Mouse (Mus musculus) intestine, embryonic 14.5 days (tissue): ENCODE measurements around the gene Ptprr. TPM values are rescaled to one million over a fixed set of nuclear protein-coding genes. Genes with fewer than 3 reads are reported as not detected.

Experiments used
- ATAC-seq: fragments of 200-750 bp; cut with Nextera tagmentation; replicated peaks from 2 replicates; pipeline ENCODE4 v1.8.0; 2017; ENCODE audit warnings: low read depth, moderate number of reproducible peaks, moderate TSS enrichment, moderate library complexity; ENCODE audit not compliant: low FRiP score, low TSS enrichment
- DNase-seq: peaks from one replicate; pipeline ENCODE4 v3.0.0-alpha.2; 2018; ENCODE audit warnings: low spot score
- H3K27ac ChIP-seq: fragments of 300-500 bp; sonication (generic); 2 replicates; pipeline ENCODE4 v1.5.1; 2014; ENCODE audit warnings: low read depth, mild to moderate bottlenecking, control low read depth
- H3K27me3 ChIP-seq: fragments of 300-500 bp; sonication (generic); replicated peaks from 2 replicates; pipeline ENCODE4 v1.6.1; 2014; ENCODE audit warnings: low read length, control low read depth; ENCODE audit not compliant: control insufficient read depth, insufficient read depth
- H3K36me3 ChIP-seq: fragments of 300-500 bp; sonication (generic); 2 replicates; pipeline ENCODE4 v1.6.1; 2014; ENCODE audit warnings: low read length, control low read depth; ENCODE audit not compliant: control insufficient read depth, insufficient read depth
- H3K4me1 ChIP-seq: fragments of 300-500 bp; sonication (generic); replicated peaks from 2 replicates; pipeline ENCODE4 v1.6.1; 2014; ENCODE audit warnings: low read length, control low read depth, mixed read lengths; ENCODE audit not compliant: control insufficient read depth, insufficient read depth
- H3K4me2 ChIP-seq: fragments of 300-500 bp; sonication (generic); 2 replicates; pipeline ENCODE4 v1.6.1; 2014; ENCODE audit warnings: low read length
- H3K4me3 ChIP-seq: fragments of 300-500 bp; sonication (generic); 2 replicates; pipeline ENCODE4 v1.5.1; 2014; ENCODE audit warnings: low read depth, low read length, control low read depth, mixed read lengths
- H3K9ac ChIP-seq: fragments of 300-500 bp; sonication (generic); 2 replicates; pipeline ENCODE4 v1.6.1; 2014; ENCODE audit warnings: mild to moderate bottlenecking, low read length
- H3K9me3 ChIP-seq: fragments of 300-500 bp; sonication (generic); 2 replicates; pipeline ENCODE4 v1.6.1; 2016; ENCODE audit warnings: low read length, control low read depth; ENCODE audit not compliant: control insufficient read depth
- WGBS: fragments of 180-500 bp; shearing (Covaris S2); extraction: QIAGEN DNeasy Blood & Tissue Kit; methylation state at CpG from one replicate; pipeline ENCODE4 v1.1.7; 2014; 5-methylcytosine and 5-hydroxymethylcytosine counted together
- polyA plus RNA-seq: library from polyadenylated mRNA; unstranded; fragments of >200 nt; fragmentation: Nextera tagmentation; extraction: Ambion mirVana; gene quantifications from 2 replicates; pipeline ENCODE4 v1.2.1, GENCODE M21; 2014

The Ptprr gene
- polyA plus RNA-seq, 1 experiment from 2014 or later = 4.7 TPM

- H3K27me3 ChIP-seq = no peaks in the 10 kb centered on the region
- no peak overlapping the region for H3K4me2 ChIP-seq
- no peak for DNase-seq
- no peaks in the 10 kb centered on the region for H3K9me3 ChIP-seq
- no peak overlapping the region for H3K9ac ChIP-seq
- ATAC-seq = no peak
- H3K4me1 ChIP-seq = no peaks in the 10 kb centered on the region
- H3K36me3 ChIP-seq = no peaks in the 10 kb centered on the region
- H3K27ac ChIP-seq = no peak overlapping the region
- 90% methylated on average over 7 of the region's 7 CpGs for WGBS
- H3K4me3 ChIP-seq = no peak overlapping the region
Measured at GRCm38 (mm10) chr10:116098470-116098869, 80.5 kb downstream of the Ptprr start.

DNA sequence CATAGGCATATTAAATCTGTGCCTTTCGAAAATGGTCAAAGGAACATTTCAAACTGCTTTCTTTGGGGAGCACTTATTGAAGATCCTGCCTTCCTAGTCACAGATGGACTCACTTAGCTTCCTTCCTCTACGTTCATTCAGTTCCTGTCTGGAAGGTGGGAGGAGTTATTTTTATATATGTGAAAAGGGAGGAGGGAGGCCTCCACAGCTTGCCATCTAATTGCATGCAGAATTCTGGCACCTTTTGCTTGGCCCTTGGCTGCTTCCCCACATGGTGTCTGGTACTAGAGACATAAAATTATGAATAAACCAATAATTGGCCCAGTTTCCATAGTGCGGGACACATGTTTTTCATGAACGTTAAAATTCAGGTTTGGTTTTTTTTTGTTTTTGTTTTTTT is 90.2 kb downstream of the Ptprr start:
- Histone ChIP-seq H3K4me2 (no peak overlapping the region), H3K27ac (no peak overlapping the region), H3K9me3 (no peaks in the 10 kb centered on the region), H3K27me3 (no peaks in the 10 kb centered on the region), H3K36me3 (no peaks in the 10 kb centered on the region), H3K4me1 (no peaks in the 10 kb centered on the region), H3K4me3 (no peak overlapping the region), H3K9ac (no peak overlapping the region)
- no peak for DNase-seq
- WGBS = 73% methylated on average over 4 of the region's 4 CpGs
- ATAC-seq = no peak

DNA sequence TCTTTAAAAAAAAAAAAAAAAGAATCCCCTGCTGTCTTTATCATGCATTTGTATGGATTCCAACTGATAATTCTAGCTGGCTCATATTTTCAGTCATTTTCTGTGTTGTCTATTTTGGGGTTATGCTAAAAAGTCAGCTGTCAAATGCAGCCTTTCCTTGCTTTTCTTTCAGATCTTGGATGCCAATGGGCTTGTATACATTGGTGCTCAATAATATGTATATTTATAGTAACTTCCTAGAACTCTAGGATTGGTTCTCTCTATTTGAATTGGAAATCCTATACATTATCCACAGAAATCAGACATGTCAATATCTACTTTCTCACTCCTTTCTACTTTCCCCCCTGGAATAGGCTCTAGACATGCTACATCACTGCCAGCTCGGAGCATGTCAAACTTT is 90.7 kb downstream of the Ptprr start:
- H3K4me2 ChIP-seq = no peak overlapping the region
- no peak for ATAC-seq

GRCm38 (mm10) chr10:116112868-116113267 is 94.9 kb downstream of the Ptprr start:
- Histone ChIP-seq H3K36me3 (no peaks in the 10 kb centered on the region), H3K4me3 (no peak overlapping the region), H3K27me3 (no peaks in the 10 kb centered on the region), H3K27ac (no peak overlapping the region), H3K9me3 (no peaks in the 10 kb centered on the region), H3K9ac (no peak overlapping the region), H3K4me2 (no peak overlapping the region), H3K4me1 (no peaks in the 10 kb centered on the region)
- WGBS = 94% methylated on average over 11 of the region's 11 CpGs
- DNase-seq (no peak), ATAC-seq (no peak)

More for the DNA sequence above, 90.7 kb downstream of the Ptprr start:
- no peak overlapping the region for H3K4me3 ChIP-seq
- no peak overlapping the region for H3K27ac ChIP-seq
- DNase-seq = no peak
- no peaks in the 10 kb centered on the region for H3K4me1 ChIP-seq
- H3K36me3 ChIP-seq = no peaks in the 10 kb centered on the region
- 88% methylated on average over 1 of the region's 1 CpGs for WGBS
- no peaks in the 10 kb centered on the region for H3K9me3 ChIP-seq
- H3K27me3 ChIP-seq = no peaks in the 10 kb centered on the region
- no peak overlapping the region for H3K9ac ChIP-seq

DNA sequence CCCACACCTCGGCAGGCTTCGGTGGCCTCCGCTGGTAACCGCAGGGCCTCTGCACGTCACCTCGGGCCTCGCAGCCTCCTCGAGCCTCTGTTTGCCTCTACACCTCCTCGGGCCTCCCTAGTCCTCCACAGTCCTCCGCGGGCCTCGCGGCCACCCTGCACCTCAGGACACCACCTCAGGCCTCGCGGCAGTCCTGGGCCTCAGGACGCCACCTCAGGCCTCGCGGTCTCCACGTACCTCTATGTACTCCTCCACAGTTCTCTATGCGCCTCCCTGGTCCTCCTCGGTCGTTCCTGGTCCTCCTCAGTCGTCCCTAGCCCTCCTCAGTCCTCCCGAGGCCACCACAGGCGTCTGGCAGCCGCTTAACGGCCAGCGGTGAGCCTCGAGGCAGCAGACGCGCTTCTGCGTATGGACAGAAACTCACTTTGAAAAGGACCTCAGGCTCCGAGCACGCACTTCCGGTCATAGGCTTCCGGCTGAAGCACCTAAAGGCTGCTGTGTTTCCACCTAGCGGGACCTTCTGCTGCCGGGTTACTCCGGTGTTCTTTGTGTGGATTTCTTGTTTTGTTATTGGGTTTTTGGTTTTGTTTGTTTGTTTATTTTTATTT is 96.0 kb downstream of the Ptprr start, which contains the start of gene 4933416C03Rik:
Gene 4933416C03Rik (minus strand): TSS at position 51 of the 608 bp plus-strand sequence.
- H3K9me3 ChIP-seq = no peaks in the 10 kb centered on the region
- WGBS = 95% methylated on average over 39 of the region's 39 CpGs
- no peaks in the 10 kb centered on the region for H3K27me3 ChIP-seq
- no peaks in the 10 kb centered on the region for H3K4me1 ChIP-seq
- H3K36me3 ChIP-seq = no peaks in the 10 kb centered on the region
- ATAC-seq = no peak
- H3K4me2 ChIP-seq = no peak within 1 kb of the TSS
- no peak within 1 kb of the TSS for H3K9ac ChIP-seq
- H3K4me3 ChIP-seq = no peak within 1 kb of the TSS
- H3K27ac ChIP-seq = no peak within 1 kb of the TSS
- no peak for DNase-seq

DNA sequence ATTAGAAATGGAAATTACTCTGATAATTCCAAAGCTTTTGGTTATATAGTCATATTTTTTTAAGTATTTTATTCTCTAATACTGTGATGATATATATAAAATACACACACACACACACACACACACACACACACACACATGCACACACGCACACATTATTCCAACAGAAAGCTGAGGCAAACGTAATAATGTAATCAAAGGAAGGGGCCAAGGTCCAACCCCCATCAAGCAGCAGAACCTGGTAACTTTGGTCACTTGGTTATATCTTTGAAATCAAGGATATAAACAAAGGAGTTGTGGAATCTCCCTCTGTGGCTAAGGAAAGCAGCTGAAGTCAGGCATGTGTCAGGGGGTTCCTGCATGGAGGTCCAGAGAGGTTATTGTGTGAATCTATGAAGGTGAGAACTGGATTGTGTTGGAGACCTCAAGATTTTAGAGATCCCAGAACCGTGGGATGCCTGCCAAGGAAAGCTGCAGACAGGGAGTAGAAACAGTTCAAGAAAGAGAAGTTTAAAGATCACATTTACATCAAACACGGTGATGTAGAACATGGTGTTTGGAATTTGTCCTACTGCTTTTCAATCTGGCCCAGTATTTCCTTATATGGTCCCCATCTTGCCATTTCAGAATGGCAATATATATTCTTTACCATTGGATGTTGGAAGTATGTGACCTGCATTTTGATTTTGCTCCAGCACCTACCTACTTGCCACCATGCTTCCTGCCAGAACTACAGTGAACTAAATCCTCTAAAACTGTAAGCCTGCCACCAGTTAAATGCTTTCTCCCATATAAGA is 98.1 kb downstream of the Ptprr start:
- WGBS = 54% methylated on average over 4 of the region's 4 CpGs
- Histone ChIP-seq H3K9ac (no peak overlapping the region), H3K27ac (no peak overlapping the region), H3K9me3 (no peaks in the 10 kb centered on the region), H3K36me3 (no peaks in the 10 kb centered on the region), H3K27me3 (no peaks in the 10 kb centered on the region), H3K4me3 (no peak overlapping the region), H3K4me2 (no peak overlapping the region), H3K4me1 (no peaks in the 10 kb centered on the region)
- DNase-seq = no peak
- no peak for ATAC-seq

DNA sequence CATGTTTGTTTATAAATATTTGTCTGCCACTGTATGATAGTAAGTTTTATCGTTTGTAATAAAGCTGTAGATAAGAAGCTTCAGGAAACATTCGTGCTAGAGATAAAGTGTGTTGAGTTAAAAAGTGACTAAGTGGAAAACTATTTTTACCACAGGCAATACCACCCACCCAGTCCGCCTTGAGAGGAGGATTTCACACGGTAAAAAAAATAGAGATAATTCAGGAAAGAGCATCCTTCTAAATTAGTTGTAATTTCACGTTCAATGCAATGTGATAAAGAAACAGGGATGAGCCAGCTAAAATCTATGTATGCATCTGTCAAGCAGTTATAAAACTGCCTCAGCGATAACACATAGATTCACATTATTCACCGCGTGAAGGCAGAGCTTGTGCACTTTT is 99.0 kb downstream of the Ptprr start:
- no peaks in the 10 kb centered on the region for H3K27me3 ChIP-seq
- H3K4me2 ChIP-seq = no peak overlapping the region
- H3K9me3 ChIP-seq = no peaks in the 10 kb centered on the region
- WGBS = 52% methylated on average over 8 of the region's 8 CpGs
- no peak overlapping the region for H3K4me3 ChIP-seq
- H3K4me1 ChIP-seq = no peaks in the 10 kb centered on the region
- no peak for ATAC-seq
- no peak overlapping the region for H3K9ac ChIP-seq
- H3K36me3 ChIP-seq = no peaks in the 10 kb centered on the region
- no peak for DNase-seq
- H3K27ac ChIP-seq = no peak overlapping the region

DNA sequence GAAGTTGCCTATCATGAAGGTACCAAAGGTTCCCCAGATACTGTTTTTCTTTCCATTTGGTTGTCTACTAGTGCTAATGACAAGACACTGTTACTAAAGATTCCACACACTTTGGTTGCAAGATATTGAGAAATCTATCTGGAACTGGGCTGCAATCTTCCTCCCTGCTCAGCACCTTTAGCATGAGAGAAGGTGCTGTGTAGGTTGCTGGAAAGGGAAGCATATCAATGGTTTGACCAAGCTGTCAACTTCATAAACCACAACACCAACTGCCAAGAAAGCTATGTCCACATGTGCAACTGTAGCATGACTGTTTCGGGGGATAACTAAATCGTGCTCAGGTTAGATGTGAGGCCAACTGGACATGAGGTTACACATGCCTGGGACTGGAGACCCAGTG is 103.5 kb downstream of the Ptprr start:
- ATAC-seq = no peak
- H3K9ac ChIP-seq = no peak overlapping the region
- H3K4me1 ChIP-seq = no peaks in the 10 kb centered on the region
- H3K36me3 ChIP-seq = no peaks in the 10 kb centered on the region
- H3K4me3 ChIP-seq = no peak overlapping the region
- no peak overlapping the region for H3K27ac ChIP-seq
- H3K27me3 ChIP-seq = no peaks in the 10 kb centered on the region
- no peak overlapping the region for H3K4me2 ChIP-seq
- no peaks in the 10 kb centered on the region for H3K9me3 ChIP-seq
- WGBS = 94% methylated on average over 2 of the region's 2 CpGs
- no peak for DNase-seq

GRCm38 (mm10) chr10:116123808-116124207 is 105.8 kb downstream of the Ptprr start:
- Histone ChIP-seq H3K27ac (no peak overlapping the region), H3K27me3 (no peaks in the 10 kb centered on the region), H3K4me3 (no peak overlapping the region), H3K4me1 (no peaks in the 10 kb centered on the region), H3K36me3 (no peaks in the 10 kb centered on the region), H3K9me3 (no peaks in the 10 kb centered on the region), H3K9ac (no peak overlapping the region), H3K4me2 (no peak overlapping the region)
- ATAC-seq (no peak), DNase-seq (no peak)
- 94% methylated on average over 2 of the region's 2 CpGs for WGBS
